Mouse (Mus musculus) forebrain, embryonic 16.5 days (tissue): Measurements from ENCODE around the gene Rmdn2. TPM values are rescaled to one million over a fixed set of nuclear protein-coding genes. Genes with fewer than 3 reads are reported as not detected.

Experiments
- ATAC-seq: fragments of 200-750 bp; cut with Nextera tagmentation; 2 replicates; pipeline ENCODE4 v1.8.0; 2017; ENCODE audit warnings: mild to moderate bottlenecking, moderate library complexity
- H3K27ac ChIP-seq: fragments of 300-500 bp; sonication (generic); 2 replicates; pipeline ENCODE4 v1.5.1; 2014; ENCODE audit warnings: low read length, control low read depth
- H3K27me3 ChIP-seq: fragments of 300-500 bp; sonication (generic); replicated peaks from 2 replicates; pipeline ENCODE4 v1.6.1; 2014; ENCODE audit warnings: low read length; ENCODE audit not compliant: control insufficient read depth, insufficient read depth
- H3K36me3 ChIP-seq: fragments of 300-500 bp; sonication (generic); 2 replicates; pipeline ENCODE4 v1.6.1; 2014; ENCODE audit not compliant: control insufficient read depth, insufficient read depth
- H3K4me1 ChIP-seq: fragments of 300-500 bp; sonication (generic); replicated peaks from 2 replicates; pipeline ENCODE4 v1.6.1; 2014; ENCODE audit warnings: low read length; ENCODE audit not compliant: control insufficient read depth, insufficient read depth
- H3K4me2 ChIP-seq: fragments of 300-500 bp; sonication (generic); 2 replicates; pipeline ENCODE4 v1.6.1; 2014; ENCODE audit warnings: mild to moderate bottlenecking, low read length, control low read depth
- H3K4me3 ChIP-seq: fragments of 300-500 bp; sonication (generic); replicated peaks from 2 replicates; pipeline ENCODE4 v1.5.1; 2014; ENCODE audit warnings: mild to moderate bottlenecking, low read length, control low read depth
- H3K9ac ChIP-seq: fragments of 300-500 bp; sonication (generic); replicated peaks from 2 replicates; pipeline ENCODE4 v1.6.1; 2014; ENCODE audit warnings: low read depth, low read length, control low read depth
- H3K9me3 ChIP-seq: fragments of 300-500 bp; sonication (generic); 2 replicates; pipeline ENCODE4 v1.6.1; 2016; ENCODE audit warnings: low read length; ENCODE audit not compliant: control insufficient read depth
- WGBS: fragments of 180-500 bp; shearing (Covaris S2); extraction: QIAGEN DNeasy Blood & Tissue Kit; methylation state at CpG from one replicate; pipeline ENCODE4 v1.1.7; 2014; 5-methylcytosine and 5-hydroxymethylcytosine counted together
- polyA plus RNA-seq: library from polyadenylated mRNA; unstranded; fragments of >200 nt; fragmentation: Nextera tagmentation; extraction: Ambion mirVana; gene quantifications from 2 replicates; pipeline ENCODE4 v1.2.1, GENCODE M21; 2015

Gene Rmdn2
- polyA plus RNA-seq, 1 experiment from 2014 or later: 5.8 TPM

DNA sequence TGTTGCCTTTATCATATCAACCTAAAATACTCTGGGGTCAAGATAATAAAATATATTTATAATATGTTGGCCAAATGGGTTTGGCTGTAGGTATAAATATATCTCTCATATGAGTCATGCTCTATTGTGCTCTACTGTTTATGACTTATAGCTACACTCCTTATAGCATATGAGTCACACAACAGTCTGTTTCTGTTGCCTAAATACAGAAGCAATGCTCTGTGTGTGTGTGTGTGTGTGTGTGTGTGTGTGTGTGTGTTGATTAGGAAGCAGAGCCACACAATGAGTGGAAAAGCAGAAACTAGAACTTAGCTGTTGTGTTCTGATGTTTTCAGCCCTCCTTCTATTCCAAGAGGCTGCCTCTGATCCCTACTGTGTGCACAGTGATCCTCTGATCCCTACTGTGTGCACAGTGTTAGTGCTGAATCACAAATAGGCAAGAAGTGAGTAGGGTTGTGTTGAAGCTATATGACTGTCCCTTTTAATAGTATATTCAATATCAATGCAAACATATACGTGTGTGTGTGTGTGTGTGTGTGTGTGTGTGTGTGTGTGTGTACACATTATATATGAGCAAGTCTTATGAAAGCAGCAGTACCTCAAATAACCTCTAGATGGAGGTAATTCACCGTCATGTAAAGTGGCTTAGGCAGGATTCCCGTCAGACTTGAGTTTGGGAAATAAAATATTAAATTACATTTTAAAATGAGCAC is 51.9 kb downstream of the Rmdn2 start:
- Histone ChIP-seq H3K36me3 (no peaks in the 10 kb centered on the region), H3K9me3 (no peaks in the 10 kb centered on the region), H3K4me1 (no peaks in the 10 kb centered on the region), H3K4me2 (no peak overlapping the region), H3K27me3 (no peaks in the 10 kb centered on the region), H3K27ac (no peak overlapping the region), H3K4me3 (no peak overlapping the region), H3K9ac (no peak overlapping the region)
- no peak; the same call in 1 of the 2 replicates for ATAC-seq
- 24% methylated on average over 3 of the region's 3 CpGs for WGBS

DNA sequence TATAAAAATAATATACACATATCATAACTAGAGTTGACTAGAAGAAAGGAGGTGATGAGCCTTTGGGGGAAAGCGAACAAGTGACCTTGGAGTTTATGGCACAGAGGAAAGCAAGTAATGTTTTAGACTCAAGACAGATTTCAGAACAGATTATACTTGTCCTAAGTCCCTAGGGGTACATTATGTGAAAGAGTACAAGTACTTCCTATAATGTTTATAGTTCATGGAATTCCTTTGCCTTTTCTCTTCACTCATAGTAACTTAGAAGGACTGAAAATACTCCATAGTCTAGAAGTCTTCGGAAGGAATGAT is 52.4 kb downstream of the Rmdn2 start:
- no peaks in the 10 kb centered on the region for H3K36me3 ChIP-seq
- no peak overlapping the region for H3K27ac ChIP-seq
- H3K9ac ChIP-seq: no peak overlapping the region
- no peak overlapping the region for H3K4me2 ChIP-seq
- no peak overlapping the region for H3K4me3 ChIP-seq
- H3K4me1 ChIP-seq: no peaks in the 10 kb centered on the region
- 94% methylated on average over 2 of the region's 2 CpGs for WGBS
- H3K27me3 ChIP-seq: no peaks in the 10 kb centered on the region
- H3K9me3 ChIP-seq: no peaks in the 10 kb centered on the region
- ATAC-seq: no peak

DNA sequence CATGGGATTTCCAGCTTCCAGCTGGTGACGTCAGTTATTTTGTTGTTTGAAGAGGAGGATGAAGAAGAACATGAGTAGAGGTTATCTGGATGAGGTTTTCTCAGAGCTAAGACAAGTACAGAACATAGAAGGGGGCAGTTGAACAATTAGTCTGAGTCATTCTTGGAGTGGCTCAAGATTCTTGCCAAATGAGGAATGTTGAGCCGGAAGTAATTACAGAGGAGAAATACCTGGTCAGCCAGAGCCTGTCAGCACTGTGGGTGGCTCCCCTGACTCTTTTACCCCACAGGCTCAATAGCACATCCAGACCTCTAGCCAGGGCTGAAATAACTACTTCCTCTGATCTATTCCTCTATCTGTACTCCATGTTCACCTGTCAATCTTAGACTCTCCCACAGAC is 59.2 kb downstream of the Rmdn2 start:
- H3K27ac ChIP-seq: no peak overlapping the region
- no peak for ATAC-seq
- H3K36me3 ChIP-seq: no peaks in the 10 kb centered on the region
- H3K27me3 ChIP-seq: no peaks in the 10 kb centered on the region
- no peak overlapping the region for H3K9ac ChIP-seq
- H3K4me3 ChIP-seq: no peak overlapping the region
- no peaks in the 10 kb centered on the region for H3K9me3 ChIP-seq
- H3K4me2 ChIP-seq: no peak overlapping the region
- WGBS: 78% methylated on average over 2 of the region's 2 CpGs
- no peaks in the 10 kb centered on the region for H3K4me1 ChIP-seq

DNA sequence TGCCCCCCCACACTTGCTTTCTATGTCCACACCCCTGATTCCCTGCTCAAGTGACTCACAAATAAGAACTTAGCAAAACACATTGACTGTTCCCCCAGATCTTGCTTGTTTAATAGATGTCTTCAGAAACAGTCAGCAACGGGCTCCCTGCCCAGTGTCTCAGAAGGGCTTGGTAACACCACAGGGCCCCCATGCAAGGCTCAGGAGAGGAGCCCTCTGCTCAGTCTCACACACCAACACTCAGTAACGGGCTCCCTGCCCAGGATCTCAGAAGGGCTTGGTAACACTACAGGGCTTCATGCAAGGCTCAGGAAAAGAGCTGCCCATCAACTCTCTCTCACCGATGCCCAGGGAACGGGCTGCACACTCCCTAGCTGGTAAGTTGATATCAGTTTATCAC is 83.4 kb downstream of the Rmdn2 start:
- Histone ChIP-seq H3K9me3 (no peaks in the 10 kb centered on the region), H3K36me3 (no peaks in the 10 kb centered on the region), H3K4me1 (no peaks in the 10 kb centered on the region), H3K27ac (no peak overlapping the region), H3K27me3 (no peaks in the 10 kb centered on the region), H3K4me2 (no peak overlapping the region), H3K9ac (no peak overlapping the region), H3K4me3 (no peak overlapping the region)
- 80% methylated on average over 4 of the region's 4 CpGs for whole genome bisulfite sequencing
- no peak for ATAC-seq

DNA sequence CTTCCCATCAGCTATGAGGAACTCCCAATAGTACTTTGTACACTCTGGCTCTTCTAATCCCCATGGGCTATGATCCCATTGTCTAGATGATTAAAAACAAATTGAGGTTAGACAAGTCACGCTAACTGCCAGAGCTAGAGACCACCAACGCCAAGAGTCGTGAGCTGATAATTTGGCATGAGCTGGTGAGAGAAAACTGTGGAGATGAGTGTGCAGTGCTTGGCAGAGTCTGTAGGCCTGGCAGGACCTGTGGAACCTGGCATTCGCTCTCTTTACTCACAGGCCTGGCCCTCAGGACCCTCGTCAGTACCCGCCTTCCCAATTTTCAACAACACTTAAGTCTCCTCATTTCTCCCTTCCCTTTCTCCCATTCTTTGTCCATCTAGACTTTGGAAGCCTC is 83.9 kb downstream of the Rmdn2 start:
- Histone ChIP-seq H3K4me2 (no peak overlapping the region), H3K9ac (no peak overlapping the region), H3K9me3 (no peaks in the 10 kb centered on the region), H3K4me1 (no peaks in the 10 kb centered on the region), H3K4me3 (no peak overlapping the region), H3K36me3 (no peaks in the 10 kb centered on the region), H3K27me3 (no peaks in the 10 kb centered on the region), H3K27ac (no peak overlapping the region)
- no peak for ATAC-seq
- WGBS: 77% methylated on average over 6 of the region's 6 CpGs

DNA sequence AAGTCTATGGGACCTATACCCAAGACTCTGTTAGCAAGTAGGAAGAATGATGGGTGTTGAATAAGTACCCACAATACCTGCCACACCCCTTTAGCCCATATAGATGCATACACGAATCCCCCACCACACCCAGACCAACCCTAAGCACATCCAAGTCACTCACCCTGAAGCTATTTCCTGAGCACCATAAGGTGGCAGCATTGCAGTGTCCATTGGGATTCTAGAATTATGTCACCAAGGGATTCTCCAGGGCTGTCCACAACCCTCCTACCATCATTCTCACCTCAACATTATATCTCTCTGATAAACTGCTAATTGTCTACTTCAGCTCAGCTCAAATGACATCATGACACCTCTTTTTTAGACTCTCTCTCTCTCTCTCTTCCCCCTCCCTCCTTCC is 87.5 kb downstream of the Rmdn2 start:
- no peaks in the 10 kb centered on the region for H3K36me3 ChIP-seq
- 46% methylated on average over 1 of the region's 1 CpGs for WGBS
- no peak for ATAC-seq

DNA sequence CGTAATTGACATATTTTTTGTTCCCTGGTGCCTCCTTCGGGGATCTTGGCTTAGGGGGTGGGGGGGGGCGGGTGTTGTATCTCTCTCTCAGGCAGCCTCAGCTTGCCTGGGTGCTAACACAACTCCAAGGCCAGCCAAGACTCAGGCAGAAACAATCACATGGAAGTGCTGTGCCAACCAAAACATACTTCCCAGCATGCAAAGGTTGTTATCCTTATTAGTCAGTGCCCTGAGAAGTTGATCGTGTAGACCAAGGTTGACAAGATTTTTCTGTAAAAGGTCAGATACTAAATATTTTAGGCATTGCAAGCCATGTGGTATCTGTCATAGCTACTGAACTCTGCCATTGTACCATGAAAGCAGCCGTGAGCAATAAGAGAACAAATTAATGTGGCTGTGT is 89.2 kb downstream of the Rmdn2 start:
- 86% methylated on average over 5 of the region's 5 CpGs for WGBS
- Histone ChIP-seq H3K4me1 (no peaks in the 10 kb centered on the region), H3K27me3 (no peaks in the 10 kb centered on the region), H3K9ac (no peak overlapping the region), H3K27ac (no peak overlapping the region), H3K36me3 (no peaks in the 10 kb centered on the region), H3K9me3 (no peaks in the 10 kb centered on the region), H3K4me2 (no peak overlapping the region), H3K4me3 (no peak overlapping the region)
- ATAC-seq: no peak

More for the DNA sequence above, 87.5 kb downstream of the Rmdn2 start:
- no peaks in the 10 kb centered on the region for H3K9me3 ChIP-seq
- no peaks in the 10 kb centered on the region for H3K4me1 ChIP-seq
- H3K4me3 ChIP-seq: no peak overlapping the region
- no peaks in the 10 kb centered on the region for H3K27me3 ChIP-seq
- H3K4me2 ChIP-seq: no peak overlapping the region
- no peak overlapping the region for H3K27ac ChIP-seq
- no peak overlapping the region for H3K9ac ChIP-seq

DNA sequence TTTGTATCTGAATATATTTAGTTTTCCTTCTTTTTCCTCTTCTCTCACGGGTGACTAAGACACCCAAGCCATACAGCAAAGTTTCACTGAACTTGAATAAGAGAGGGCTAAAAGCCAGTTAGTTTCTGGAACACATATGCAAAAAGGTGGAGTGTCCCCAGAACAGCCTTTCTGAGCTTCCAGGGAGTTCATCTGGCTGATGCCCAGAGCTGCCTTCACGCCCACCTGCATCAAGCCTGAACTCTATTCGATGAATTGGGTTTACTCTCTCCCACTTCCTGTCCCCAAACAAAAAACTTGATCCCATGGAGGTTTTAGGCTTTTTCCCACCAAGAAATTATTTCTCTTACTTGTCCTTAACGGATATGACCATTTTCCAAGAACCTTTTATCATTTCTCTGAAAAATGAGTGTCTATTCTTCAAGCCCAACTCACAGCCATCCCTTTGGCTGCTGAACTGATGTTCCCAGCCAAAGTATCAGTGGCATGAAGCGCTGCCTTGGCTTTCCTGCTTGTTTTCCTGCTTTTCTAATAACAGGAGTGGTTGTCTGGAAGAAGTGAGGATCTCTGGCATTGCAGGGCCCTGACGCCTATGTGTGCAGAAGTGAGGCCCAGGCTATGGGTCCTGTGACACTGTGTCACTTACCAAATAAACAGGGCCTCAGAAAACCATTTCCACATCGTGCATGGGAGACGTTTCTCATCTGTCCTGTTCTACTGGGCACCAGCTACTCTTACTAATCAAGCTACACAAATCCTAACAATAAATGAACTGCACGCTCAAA is 94.2 kb downstream of the Rmdn2 start:
- 71% methylated on average over 9 of the region's 9 CpGs for WGBS
- H3K4me3 ChIP-seq: no peak overlapping the region
- H3K36me3 ChIP-seq: no peaks in the 10 kb centered on the region

DNA sequence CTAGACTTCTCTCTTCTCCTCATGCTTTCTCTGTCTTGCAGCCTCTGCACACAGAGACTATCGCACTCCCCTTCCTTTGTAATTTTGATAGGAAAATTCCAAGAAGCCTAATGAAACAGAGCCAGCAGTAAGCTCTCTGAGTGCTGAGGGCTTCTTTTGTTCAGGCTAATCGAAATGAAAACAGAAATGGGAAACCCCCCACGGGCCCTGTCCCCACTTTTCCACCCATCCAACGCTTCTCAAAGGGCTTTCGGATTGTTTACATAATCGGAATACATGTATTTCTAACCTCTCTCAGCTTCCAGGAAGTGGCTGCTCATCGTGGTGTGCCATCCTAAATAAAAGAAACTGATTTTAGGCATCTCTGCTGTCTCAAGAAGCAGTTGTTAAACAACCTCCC is 96.5 kb downstream of the Rmdn2 start:
- no peaks in the 10 kb centered on the region for H3K9me3 ChIP-seq
- ATAC-seq: no peak
- H3K4me2 ChIP-seq: no peak overlapping the region
- 6% methylated on average over 7 of the region's 7 CpGs for WGBS
- no peak overlapping the region for H3K9ac ChIP-seq
- no peak overlapping the region for H3K27ac ChIP-seq
- peaks cover 17% of the 10 kb centered on the region for H3K27me3 ChIP-seq
- no peak overlapping the region for H3K4me3 ChIP-seq
- peaks cover 8% of the 10 kb centered on the region for H3K4me1 ChIP-seq
- no peaks in the 10 kb centered on the region for H3K36me3 ChIP-seq

More for the DNA sequence above, 94.2 kb downstream of the Rmdn2 start:
- Histone ChIP-seq H3K27me3 (peaks cover 10% of the 10 kb centered on the region), H3K9ac (no peak overlapping the region), H3K9me3 (no peaks in the 10 kb centered on the region), H3K27ac (no peak overlapping the region), H3K4me2 (no peak overlapping the region), H3K4me1 (no peaks in the 10 kb centered on the region; the same call in 1 of the 2 replicates)
- ATAC-seq: no peak
